Mouse (Mus musculus): Measurements from ENCODE around the gene Gm3139.
"Not testable (repeated sequence)": the region's sequence is repeated elsewhere in the genome, so short reads cannot be mapped to it uniquely, and the experiment has no call there.

The Gm3139 gene

DNA sequence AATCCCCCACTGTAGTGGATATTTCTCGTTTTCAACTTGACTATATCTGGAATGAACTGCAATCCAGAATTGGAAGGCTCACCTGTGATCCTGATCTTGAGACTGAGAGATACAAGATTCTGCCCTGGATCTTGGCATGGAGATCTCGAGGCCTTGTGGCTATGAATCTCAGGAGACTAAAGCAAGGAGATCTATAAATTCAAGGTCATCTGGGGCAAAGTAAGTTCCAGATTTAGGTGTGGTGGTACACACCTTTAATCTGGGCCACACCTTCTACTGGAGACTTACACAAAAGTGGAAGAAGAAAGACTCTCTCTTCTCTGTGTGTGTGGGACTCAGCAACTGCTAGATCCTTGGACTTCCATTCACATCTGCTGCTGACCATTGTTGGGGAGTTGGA is at the start of gene Gm3139:
Gm3139 (plus strand) TSS at position 301 of the 400 bp plus-strand sequence.
- not testable (repeated sequence) for H3K4me1 ChIP-seq (replicated peaks; ENCODE audit: low read depth, low read length); H3K36me3 ChIP-seq (ENCODE audit: insufficient read depth, low read length); H3K9me3 ChIP-seq (ENCODE audit: low read length); H3K27me3 ChIP-seq (ENCODE audit: insufficient read depth, low read length); H3K4me3 ChIP-seq (replicated peaks; ENCODE audit: low read length)
